Mouse (Mus musculus) midbrain, embryonic 11.5 days (tissue): ENCODE data around the gene Sh3bgrl2. TPM values are rescaled to one million over a fixed set of nuclear protein-coding genes. Genes with fewer than 3 reads are reported as not detected.

Source experiments
- ATAC-seq: fragments of 200-750 bp; cut with Nextera tagmentation; 2 replicates; pipeline ENCODE4 v1.8.0; 2017; ENCODE audit warnings: moderate TSS enrichment, moderate library complexity; ENCODE audit not compliant: low FRiP score
- DNase-seq: peaks from one replicate; pipeline ENCODE4 v3.0.0; 2015; ENCODE audit warnings: low spot score; ENCODE audit errors: missing footprints
- H3K27ac ChIP-seq: fragments of 300-500 bp; sonication (generic); 2 replicates; pipeline ENCODE4 v1.5.1; 2014; ENCODE audit warnings: low read depth, low read length
- H3K27me3 ChIP-seq: fragments of 300-500 bp; sonication (generic); 2 replicates; pipeline ENCODE4 v1.6.1; 2014; ENCODE audit warnings: mild to moderate bottlenecking, low read length, moderate library complexity, mixed read lengths; ENCODE audit not compliant: control insufficient read depth, insufficient read depth
- H3K36me3 ChIP-seq: fragments of 300-500 bp; sonication (generic); 2 replicates; pipeline ENCODE4 v1.6.1; 2014; ENCODE audit warnings: mild to moderate bottlenecking, low read length, moderate library complexity, mixed read lengths; ENCODE audit not compliant: control insufficient read depth, insufficient read depth
- H3K4me1 ChIP-seq: fragments of 300-500 bp; sonication (generic); 2 replicates; pipeline ENCODE4 v1.6.1; 2014; ENCODE audit warnings: low read length; ENCODE audit not compliant: control insufficient read depth, insufficient read depth
- H3K4me2 ChIP-seq: fragments of 300-500 bp; sonication (generic); 2 replicates; pipeline ENCODE4 v1.6.1; 2014; ENCODE audit warnings: mild to moderate bottlenecking, moderate library complexity
- H3K4me3 ChIP-seq: fragments of 300-500 bp; sonication (generic); 2 replicates; pipeline ENCODE4 v1.5.1; 2014; ENCODE audit warnings: low read depth, low read length
- H3K9ac ChIP-seq: fragments of 300-500 bp; sonication (generic); 2 replicates; pipeline ENCODE4 v1.6.1; 2014; ENCODE audit warnings: low read length
- H3K9me3 ChIP-seq: fragments of 300-500 bp; sonication (generic); 2 replicates; pipeline ENCODE4 v1.6.1; 2016; ENCODE audit warnings: low read length; ENCODE audit not compliant: control insufficient read depth
- WGBS: fragments of 180-500 bp; shearing (Covaris S2); extraction: QIAGEN DNeasy Blood & Tissue Kit; methylation state at CpG from one replicate; pipeline ENCODE4 v1.1.7; 2014; 5-methylcytosine and 5-hydroxymethylcytosine counted together
- polyA plus RNA-seq: library from polyadenylated mRNA; unstranded; fragments of >200 nt; fragmentation: Nextera tagmentation; extraction: Ambion mirVana; gene quantifications from 2 replicates; pipeline ENCODE4 v1.2.1, GENCODE M21; 2014

Gene Sh3bgrl2
- polyA plus RNA-seq, 1 experiment from 2014 or later, result 12.2 TPM

GRCm38 (mm10) chr9:83555580-83555979 is 7.5 kb downstream of the Sh3bgrl2 start:
- H3K4me1 ChIP-seq, result peaks cover 4% of the 10 kb centered on the region
- no peak overlapping the region for H3K27ac ChIP-seq
- DNase-seq (no peak), ATAC-seq (no peak)
- no peak overlapping the region for H3K9ac ChIP-seq
- WGBS, result 72% methylated on average over 2 of the region's 2 CpGs
- H3K4me2 ChIP-seq, result no peak overlapping the region
- no peak overlapping the region for H3K4me3 ChIP-seq
- no peaks in the 10 kb centered on the region for H3K36me3 ChIP-seq
- H3K27me3 ChIP-seq, result no peaks in the 10 kb centered on the region
- no peaks in the 10 kb centered on the region for H3K9me3 ChIP-seq

DNA sequence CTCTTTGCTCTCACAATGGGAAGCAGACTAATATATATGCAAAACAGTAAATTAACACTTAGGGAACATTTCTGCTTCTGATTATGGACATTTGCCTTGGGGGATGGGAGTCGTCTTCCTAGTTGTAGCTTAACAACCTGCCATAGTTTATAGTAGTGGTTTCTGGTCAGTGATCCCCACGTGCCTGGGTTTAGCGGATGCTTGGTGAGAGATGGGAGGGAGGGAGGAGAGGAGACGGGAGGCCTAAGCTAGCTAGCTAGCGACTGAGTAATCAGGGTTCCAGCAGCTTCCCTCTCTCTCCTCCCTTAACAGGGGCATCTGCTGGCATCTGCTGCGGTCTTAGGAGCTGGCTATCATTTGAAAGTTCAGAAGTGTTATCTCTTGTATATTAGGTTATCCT is 8.1 kb downstream of the Sh3bgrl2 start:
- DNase-seq, result no peak
- Histone ChIP-seq H3K9ac (no peak overlapping the region), H3K9me3 (no peaks in the 10 kb centered on the region), H3K27ac (no peak overlapping the region), H3K36me3 (no peaks in the 10 kb centered on the region), H3K4me1 (peaks cover 4% of the 10 kb centered on the region), H3K4me3 (no peak overlapping the region), H3K27me3 (no peaks in the 10 kb centered on the region), H3K4me2 (no peak overlapping the region)
- WGBS, result 46% methylated on average over 6 of the region's 6 CpGs
- ATAC-seq, result peak; percentile 38

- Histone ChIP-seq H3K4me3 (no peak overlapping the region), H3K27me3 (no peaks in the 10 kb centered on the region), H3K9me3 (no peaks in the 10 kb centered on the region), H3K27ac (no peak overlapping the region), H3K4me2 (no peak overlapping the region), H3K36me3 (no peaks in the 10 kb centered on the region), H3K4me1 (peaks cover 4% of the 10 kb centered on the region), H3K9ac (no peak overlapping the region)
- DNase-seq, result no peak
- WGBS, result 65% methylated on average over 10 of the region's 10 CpGs
- peak; percentile 66; the same call in 1 of the 2 replicates for ATAC-seq
These were observed 8.9 kb downstream of the Sh3bgrl2 start for GRCm38 (mm10) chr9:83556780-83557771.

DNA sequence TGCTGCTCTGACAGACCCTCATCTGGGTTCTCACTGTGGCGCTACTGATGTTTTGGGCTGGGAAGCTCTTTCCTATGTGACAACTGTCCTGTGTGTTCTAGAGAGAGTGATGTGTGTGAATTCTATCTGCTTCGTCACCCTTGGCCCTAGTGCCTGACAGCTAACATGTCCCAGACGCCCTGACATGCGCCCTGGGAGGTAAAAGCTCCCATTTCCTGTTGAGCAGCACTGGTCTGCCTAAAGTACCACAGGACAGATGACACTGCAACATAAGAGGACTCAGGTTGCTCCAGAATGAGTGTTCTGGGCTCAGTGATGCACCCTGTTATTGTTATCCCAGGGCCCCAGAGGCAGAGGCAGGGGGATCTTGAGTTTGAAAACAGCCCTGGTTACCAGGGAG is 12.5 kb downstream of the Sh3bgrl2 start:
- H3K36me3 ChIP-seq, result no peaks in the 10 kb centered on the region
- H3K9ac ChIP-seq, result no peak overlapping the region
- H3K27me3 ChIP-seq, result no peaks in the 10 kb centered on the region
- H3K4me1 ChIP-seq, result peaks cover 8% of the 10 kb centered on the region
- no peak for ATAC-seq
- no peaks in the 10 kb centered on the region for H3K9me3 ChIP-seq
- no peak overlapping the region for H3K27ac ChIP-seq
- 87% methylated on average over 4 of the region's 4 CpGs for WGBS
- no peak overlapping the region for H3K4me3 ChIP-seq
- H3K4me2 ChIP-seq, result no peak overlapping the region
- no peak for DNase-seq

DNA sequence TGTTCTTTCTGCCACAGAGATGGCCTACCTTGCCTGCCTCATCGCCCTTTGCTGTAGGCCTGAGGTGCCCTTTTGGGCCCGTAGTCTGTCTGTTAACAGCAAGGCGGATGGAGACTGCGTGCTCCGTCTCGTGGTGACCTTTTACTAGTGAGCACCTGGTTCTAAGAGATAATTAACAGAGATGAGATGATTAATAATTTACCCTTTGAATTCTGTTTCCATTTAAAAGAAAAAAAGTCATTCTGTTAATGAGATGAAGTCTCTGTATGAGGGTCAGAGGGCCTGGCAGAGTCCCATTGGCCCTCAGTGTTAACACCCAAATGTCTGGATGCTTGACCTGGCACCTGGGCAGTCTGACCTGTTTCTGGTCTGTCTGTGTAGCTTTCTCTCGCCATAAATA is 14.8 kb downstream of the Sh3bgrl2 start:
- Histone ChIP-seq H3K27ac (no peak overlapping the region), H3K9ac (no peak overlapping the region), H3K4me1 (peaks cover 3% of the 10 kb centered on the region; the same call in 1 of the 2 replicates), H3K4me2 (no peak overlapping the region), H3K9me3 (no peaks in the 10 kb centered on the region), H3K27me3 (no peaks in the 10 kb centered on the region), H3K4me3 (no peak overlapping the region), H3K36me3 (no peaks in the 10 kb centered on the region)
- 92% methylated on average over 7 of the region's 7 CpGs for WGBS
- ATAC-seq, result no peak
- DNase-seq, result no peak

DNA sequence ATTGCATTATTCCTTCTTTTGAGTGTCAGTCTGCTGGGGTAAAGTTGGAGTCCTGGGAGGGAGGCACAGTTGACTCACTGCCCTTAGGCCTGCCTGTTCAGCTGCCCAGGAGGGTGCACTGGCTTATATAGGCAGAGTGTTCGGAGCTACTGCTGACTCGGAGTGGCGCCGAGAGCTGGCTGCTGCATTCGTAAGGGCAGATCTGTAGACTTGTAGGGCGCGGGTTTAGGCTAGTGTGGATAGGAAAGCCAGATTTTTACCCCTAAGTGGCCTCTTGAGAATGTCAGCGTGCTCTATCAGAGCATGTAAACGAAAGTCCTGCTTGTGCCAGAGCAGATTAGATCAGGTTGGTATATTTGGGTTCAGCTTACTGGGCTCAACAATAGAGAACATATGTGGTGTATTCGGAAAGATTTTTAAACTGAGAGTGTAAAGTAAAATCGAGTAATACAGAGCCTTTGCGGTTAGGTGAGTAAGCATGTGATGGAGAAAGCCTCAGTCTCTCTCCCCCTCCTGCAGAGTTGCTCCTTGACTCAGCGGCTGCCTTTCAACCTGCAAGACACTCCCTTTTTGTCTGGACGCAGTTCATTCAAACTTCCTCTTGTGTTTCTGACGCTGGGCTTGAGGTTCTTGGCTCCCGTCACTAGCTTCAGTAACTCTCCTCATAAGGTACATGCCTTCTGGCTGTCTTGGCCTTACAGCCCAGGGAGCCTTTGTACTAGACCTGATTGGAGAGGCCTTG is 15.9 kb downstream of the Sh3bgrl2 start:
- H3K9me3 ChIP-seq, result no peaks in the 10 kb centered on the region
- DNase-seq, result no peak

DNA sequence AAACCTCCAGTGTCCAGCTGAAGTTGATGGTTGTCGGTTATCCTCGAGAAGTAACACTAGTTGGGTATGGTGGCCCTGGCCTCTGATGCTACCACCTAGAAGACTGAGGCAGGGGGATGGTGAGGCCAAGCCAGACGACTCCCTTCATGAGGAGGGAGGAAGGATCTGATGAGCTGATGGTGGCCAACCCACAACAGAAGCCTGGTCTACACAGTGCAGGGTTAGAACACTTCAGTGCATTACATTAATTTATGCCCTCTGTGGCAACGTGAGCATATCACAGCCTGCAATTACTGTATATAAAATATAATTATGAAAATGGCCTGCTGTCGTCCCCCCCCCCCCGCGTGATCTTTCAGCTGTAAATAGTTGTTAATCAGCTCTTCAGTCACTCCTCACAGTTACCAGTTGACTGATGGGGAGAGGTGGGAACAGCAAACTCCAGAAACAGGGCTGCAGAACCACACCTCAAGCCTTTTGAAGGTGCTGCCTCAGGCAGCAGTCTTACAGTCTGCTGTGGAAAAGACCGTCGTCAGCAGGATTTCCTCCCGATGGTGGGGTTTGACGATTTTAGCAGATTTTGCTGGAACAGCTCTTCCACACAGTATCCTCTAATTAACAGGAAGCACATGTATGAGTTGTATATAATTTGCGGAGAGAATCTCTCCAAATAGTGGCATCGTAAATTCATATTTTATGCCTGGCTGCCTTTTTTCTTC is 17.0 kb downstream of the Sh3bgrl2 start:
- Histone ChIP-seq H3K27me3 (no peaks in the 10 kb centered on the region), H3K4me2 (no peak overlapping the region), H3K27ac (no peak overlapping the region), H3K9me3 (no peaks in the 10 kb centered on the region), H3K36me3 (no peaks in the 10 kb centered on the region), H3K9ac (no peak overlapping the region), H3K4me1 (peaks cover 3% of the 10 kb centered on the region; the same call in 1 of the 2 replicates), H3K4me3 (no peak overlapping the region)
- ATAC-seq, result no peak
- 89% methylated on average over 13 of the region's 13 CpGs for WGBS
- no peak for DNase-seq

More for the DNA sequence above, 15.9 kb downstream of the Sh3bgrl2 start:
- no peak overlapping the region for H3K27ac ChIP-seq
- 51% methylated on average over 16 of the region's 16 CpGs for WGBS
- no peaks in the 10 kb centered on the region for H3K36me3 ChIP-seq
- peaks cover 3% of the 10 kb centered on the region; the same call in 1 of the 2 replicates for H3K4me1 ChIP-seq
- no peak for ATAC-seq
- H3K4me3 ChIP-seq, result no peak overlapping the region
- no peaks in the 10 kb centered on the region for H3K27me3 ChIP-seq
- no peak overlapping the region for H3K9ac ChIP-seq
- no peak overlapping the region for H3K4me2 ChIP-seq

DNA sequence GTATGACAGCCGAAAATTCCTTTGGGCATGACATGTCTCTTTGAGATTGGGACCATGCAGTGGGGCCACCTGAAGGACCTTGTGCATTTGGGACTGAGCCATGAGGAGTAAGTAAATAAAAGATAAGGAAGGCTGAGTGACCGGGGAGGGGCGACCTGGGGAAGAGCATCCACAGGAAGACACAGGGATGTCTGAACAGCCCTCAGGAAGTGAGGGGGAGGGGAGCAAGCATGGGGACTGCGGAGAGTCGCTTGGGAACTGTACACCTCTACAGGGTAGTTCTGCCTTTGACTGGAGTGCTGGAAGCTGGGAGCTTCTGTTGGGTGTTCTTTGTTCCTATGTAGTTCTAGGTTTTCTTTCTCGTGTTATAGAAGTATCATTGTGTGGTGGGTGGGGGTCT is 18.0 kb downstream of the Sh3bgrl2 start:
- whole genome bisulfite sequencing, result 84% methylated on average over 6 of the region's 6 CpGs
- Histone ChIP-seq H3K27ac (no peak overlapping the region), H3K9me3 (no peaks in the 10 kb centered on the region), H3K4me1 (peaks cover 3% of the 10 kb centered on the region; the same call in 1 of the 2 replicates), H3K27me3 (no peaks in the 10 kb centered on the region), H3K4me2 (no peak overlapping the region), H3K4me3 (no peak overlapping the region), H3K9ac (no peak overlapping the region), H3K36me3 (no peaks in the 10 kb centered on the region)
- ATAC-seq (no peak), DNase-seq (no peak)
